Mouse (Mus musculus) kidney, adult 8-10 months (tissue): ENCODE results near the gene Wdr95.

Experiments
- DNase-seq, 2 experiments: peaks; one replicate each; pipeline ENCODE4 v3.0.0; 2022

The Wdr95 gene

GRCm38 (mm10) chr5:149584154-149584655, 55.7 kb downstream of the Wdr95 start:
- no peak for DNase-seq

- DNase-seq: no peak
Measured at GRCm38 (mm10) chr5:149585231-149585630, 56.8 kb downstream of the Wdr95 start.

GRCm38 (mm10) chr5:149585910-149586309, 57.4 kb downstream of the Wdr95 start:
- DNase-seq: peak in 1 of 2 experiments; percentile 30

GRCm38 (mm10) chr5:149587327-149587895, 58.9 kb downstream of the Wdr95 start:
- no peak for DNase-seq

GRCm38 (mm10) chr5:149588814-149589534, 60.5 kb downstream of the Wdr95 start:
- DNase-seq: no peak

- DNase-seq: no peak
Measured at GRCm38 (mm10) chr5:149589932-149590331, 61.5 kb downstream of the Wdr95 start.

GRCm38 (mm10) chr5:149594215-149594614, 65.7 kb downstream of the Wdr95 start:
- no peak for DNase-seq

- DNase-seq: no peak
Measured at GRCm38 (mm10) chr5:149597351-149597750, 68.9 kb downstream of the Wdr95 start.

GRCm38 (mm10) chr5:149601996-149602395, 73.5 kb downstream of the Wdr95 start:
- DNase-seq: no peak

- DNase-seq: no peak
Measured at GRCm38 (mm10) chr5:149603241-149603640, 74.8 kb downstream of the Wdr95 start.

- DNase-seq: no peak
Measured at GRCm38 (mm10) chr5:149607083-149607720, 78.7 kb downstream of the Wdr95 start.

GRCm38 (mm10) chr5:149611476-149612164, 83.1 kb downstream of the Wdr95 start:
- DNase-seq: peak; percentile 64 to 70

- no peak for DNase-seq
Measured at GRCm38 (mm10) chr5:149612165-149612518, 83.7 kb downstream of the Wdr95 start.

- no peak for DNase-seq
Measured at GRCm38 (mm10) chr5:149612740-149613139, 84.3 kb downstream of the Wdr95 start.

- peak; percentile 45 to 47 for DNase-seq
Measured at GRCm38 (mm10) chr5:149616138-149616537, 87.7 kb downstream of the Wdr95 start.

- peak; percentile 68 to 72 for DNase-seq
Measured at GRCm38 (mm10) chr5:149616817-149617216, 88.3 kb downstream of the Wdr95 start.

- DNase-seq: no peak
Measured at GRCm38 (mm10) chr5:149617776-149618425, 89.4 kb downstream of the Wdr95 start.

GRCm38 (mm10) chr5:149622152-149622551, 93.7 kb downstream of the Wdr95 start:
- peak in 1 of 2 experiments; percentile 35 for DNase-seq

GRCm38 (mm10) chr5:149622644-149623043, 94.2 kb downstream of the Wdr95 start:
- DNase-seq: peak; percentile 51 to 84

- peak in 1 of 2 experiments; percentile 43 for DNase-seq
Measured at GRCm38 (mm10) chr5:149623815-149624675, 95.6 kb downstream of the Wdr95 start.

- DNase-seq: no peak
Measured at GRCm38 (mm10) chr5:149625547-149625946, 97.1 kb downstream of the Wdr95 start.
